Mouse (Mus musculus) liver, adult 2 months (tissue): ENCODE data around the gene Wdr89.

Source experiments
- CTCF ChIP-seq: fragments of 200-500 bp; IDR thresholded peaks from 2 replicates; pipeline ENCODE4 v1.5.1; 2011; ENCODE audit warnings: low read depth, low read length, control low read depth
- POLR2A ChIP-seq: fragments of 200-500 bp; IDR thresholded peaks from 2 replicates; pipeline ENCODE4 v1.6.1; 2011; ENCODE audit warnings: low read length, control low read depth; ENCODE audit not compliant: insufficient read depth; ENCODE audit errors: extremely low read depth

DNA sequence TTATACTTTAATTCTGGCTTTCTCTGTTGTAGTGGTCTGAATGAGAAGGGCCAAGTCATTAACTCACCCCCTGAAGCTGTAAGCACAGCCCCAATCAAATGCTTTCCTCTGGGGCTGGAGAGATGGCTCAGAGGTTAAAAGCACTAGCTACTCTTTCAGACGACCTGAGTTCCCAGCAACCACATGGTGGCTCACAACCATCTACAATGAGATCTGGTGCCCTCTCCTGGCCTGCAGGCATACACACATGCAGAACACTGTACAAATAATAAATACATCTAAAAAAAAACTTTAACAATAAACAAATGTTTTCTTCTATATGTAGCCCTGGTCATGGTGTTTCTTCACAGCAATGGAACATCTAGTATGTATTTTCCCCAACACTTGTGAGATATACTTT, 39.7 kb downstream of the Wdr89 start:
- TF ChIP-seq POLR2A (no peak), CTCF (no peak)
